Mouse (Mus musculus): ENCODE measurements around the gene Rhof.

DNA sequence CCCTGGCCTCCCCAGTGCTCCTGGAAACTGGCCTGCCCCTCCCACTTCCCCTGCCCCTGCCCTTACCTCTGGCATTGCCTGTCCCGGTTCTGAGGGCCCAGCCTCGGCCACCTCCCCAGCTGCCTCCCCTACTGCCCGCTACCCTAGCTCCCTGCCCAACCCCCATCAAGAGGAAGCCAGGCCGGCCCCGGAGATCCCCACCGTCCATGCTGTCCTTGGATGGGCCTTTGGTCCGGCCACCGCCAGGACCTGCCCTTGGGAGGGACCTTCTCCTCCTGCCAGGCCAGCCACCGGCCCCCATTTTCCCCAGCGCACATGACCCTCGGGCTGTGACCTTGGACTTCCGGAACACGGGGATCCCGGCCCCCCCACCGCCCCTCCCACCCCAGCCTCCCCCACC is 27.8 kb upstream of the Rhof start:
- TF ChIP-seq CTCF (IDR thresholded peaks at IDR 0.05; ENCODE audit: low read depth) (no peak), EP300 (IDR thresholded peaks at IDR 0.05; ENCODE audit: low read depth) (no peak)
